Mouse (Mus musculus): Measurements from ENCODE around the gene Rxrg. TPM values are rescaled to one million over a fixed set of nuclear protein-coding genes. Genes with fewer than 3 reads are reported as not detected.

Rxrg gene
- total RNA-seq, 2 experiments from 2014 or later = 58.4 to 59.6 TPM

DNA sequence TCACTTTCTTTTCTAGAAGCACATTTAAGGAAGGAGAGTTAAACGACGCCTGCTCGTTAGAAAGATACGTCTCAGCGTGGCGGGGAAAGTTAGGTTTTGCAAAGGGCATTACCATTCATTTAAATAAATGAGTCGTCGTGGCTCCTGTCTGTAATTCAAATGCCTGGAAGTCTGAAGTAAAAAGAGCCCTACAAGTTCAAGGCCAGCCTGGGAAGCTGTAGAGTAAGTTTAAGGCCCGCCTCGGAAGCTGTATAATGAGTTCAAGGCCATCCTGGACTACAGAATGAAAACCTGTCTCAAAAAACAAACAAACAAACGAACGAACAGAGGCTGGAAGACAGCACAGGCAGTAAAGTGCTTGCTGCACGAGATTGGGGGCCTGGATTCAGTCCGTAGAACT lies 18.9 kb downstream of the Rxrg start:
- H3K4me3 ChIP-seq = no peak overlapping the region
- TF ChIP-seq CTCF (IDR thresholded peaks at IDR 0.05) = no peak
- no peak for DNase-seq
- H3K27ac ChIP-seq = peak overlapping the region; percentile 97
- intact Hi-C loops (cut with DNase I) = no loop called here

DNA sequence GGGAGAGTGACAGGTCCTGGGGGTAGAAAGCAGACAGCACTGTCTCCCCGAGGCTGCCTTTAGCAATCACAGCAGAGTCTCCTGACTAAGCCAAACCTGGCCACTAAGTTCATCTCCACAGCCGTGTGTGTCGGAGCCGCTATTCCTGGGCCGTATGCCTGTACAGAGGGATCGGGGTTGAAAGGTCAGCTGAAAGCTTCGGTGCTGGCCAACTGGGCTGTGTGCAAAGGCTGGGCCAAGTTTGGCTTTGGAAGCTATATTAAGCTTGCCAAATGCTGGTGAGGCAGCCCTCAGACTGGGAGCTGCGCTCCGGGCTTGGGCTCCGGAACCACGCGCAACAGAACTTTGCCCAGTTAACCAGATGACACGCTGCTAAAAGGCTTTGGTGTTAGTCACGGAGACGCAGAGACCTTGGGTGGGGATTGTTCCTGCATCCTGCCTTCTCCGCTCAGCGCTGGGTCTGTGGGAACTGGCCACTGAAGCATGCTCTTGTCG lies 19.9 kb downstream of the Rxrg start:
- intact Hi-C loops (cut with DNase I) = no loop called here

DNA sequence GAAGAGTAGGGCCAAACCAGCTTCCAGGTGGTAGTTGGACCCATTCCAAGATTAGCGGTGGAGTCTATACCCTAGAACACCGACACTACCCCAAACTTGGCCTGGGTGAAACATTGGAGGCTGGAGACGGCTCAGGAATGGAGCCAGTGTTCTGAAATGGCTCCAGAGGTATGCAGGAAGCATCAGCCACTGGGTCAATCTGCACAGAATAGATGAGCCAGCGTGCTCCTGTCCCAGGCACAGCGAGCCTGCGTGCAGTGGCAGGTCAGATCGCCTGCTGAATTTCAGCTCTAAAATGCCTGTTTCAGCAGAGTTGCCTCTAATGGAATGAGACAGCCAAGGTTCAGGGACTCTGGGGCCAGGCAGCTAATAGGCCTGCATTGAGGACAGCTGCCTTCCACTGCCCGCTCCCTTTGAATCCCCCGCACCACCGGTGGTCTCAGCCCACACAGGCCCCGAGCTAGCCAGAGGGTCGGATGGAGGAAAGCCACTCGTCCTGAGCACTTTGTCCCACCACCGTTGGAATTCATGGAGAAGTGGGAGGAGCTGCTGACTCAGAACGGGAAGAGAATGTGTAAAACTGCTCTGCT lies 22.1 kb downstream of the Rxrg start:
- peak overlapping the region; percentile 97 for H3K27ac ChIP-seq
- peak overlapping the region; percentile 52 for H3K4me3 ChIP-seq
- intact Hi-C loops (cut with DNase I) = no loop called here
- no peak for TF ChIP-seq CTCF (IDR thresholded peaks at IDR 0.05)
- peak; percentile 62 for DNase-seq

More for the DNA sequence above, 19.9 kb downstream of the Rxrg start:
- TF ChIP-seq CTCF (IDR thresholded peaks at IDR 0.05) = peak; percentile 53
- DNase-seq = peak; percentile 90
- H3K4me3 ChIP-seq = peak overlapping the region; percentile 75
- peak overlapping the region; percentile 97 for H3K27ac ChIP-seq

DNA sequence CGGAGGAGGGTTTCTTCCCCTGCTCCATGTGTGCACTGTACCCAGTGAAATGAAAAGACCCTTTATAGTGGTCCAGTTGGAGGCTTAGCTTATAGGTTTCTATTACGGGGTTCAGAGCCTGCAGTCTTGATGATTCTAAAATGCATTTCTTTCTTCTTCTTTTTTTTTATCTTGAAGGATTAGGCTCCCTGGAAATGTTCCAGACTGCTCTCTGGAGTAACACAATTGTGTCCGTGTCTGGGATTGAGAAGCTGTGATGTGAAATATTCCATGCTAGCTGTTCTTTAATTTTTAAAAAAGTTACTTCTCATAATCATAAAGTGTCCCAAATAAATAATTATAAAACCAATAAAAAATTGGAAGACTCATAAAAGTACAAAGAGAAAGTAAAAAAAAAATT lies 26.9 kb downstream of the Rxrg start:
- TF ChIP-seq CTCF (IDR thresholded peaks at IDR 0.05) = no peak
- DNase-seq = no peak
- H3K4me3 ChIP-seq = no peak overlapping the region
- intact Hi-C loops (cut with DNase I) = no loop called here
- H3K27ac ChIP-seq = no peak overlapping the region

DNA sequence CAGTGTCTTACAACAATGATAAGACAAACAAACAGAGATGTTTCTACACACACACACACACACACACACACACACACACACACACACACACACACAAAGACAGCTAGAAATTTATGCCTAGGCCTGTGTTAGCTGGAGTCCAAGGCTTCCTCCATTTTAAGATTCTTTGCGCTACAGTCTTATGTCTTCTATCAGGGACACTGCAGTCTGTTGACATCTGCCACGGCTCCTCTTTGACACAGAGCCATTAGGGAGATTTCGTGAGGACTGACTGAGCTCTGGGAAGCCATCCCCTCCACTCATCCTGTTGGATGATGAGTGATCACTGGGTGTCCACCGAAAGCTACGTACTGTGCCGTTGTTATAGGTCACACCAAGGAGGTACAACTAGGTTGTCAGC lies 33.6 kb downstream of the Rxrg start:
- DNase-seq = no peak
- no peak overlapping the region for H3K4me3 ChIP-seq
- TF ChIP-seq CTCF (IDR thresholded peaks at IDR 0.05) = no peak
- intact Hi-C loops (cut with DNase I) = no loop called here
- H3K27ac ChIP-seq = no peak overlapping the region

DNA sequence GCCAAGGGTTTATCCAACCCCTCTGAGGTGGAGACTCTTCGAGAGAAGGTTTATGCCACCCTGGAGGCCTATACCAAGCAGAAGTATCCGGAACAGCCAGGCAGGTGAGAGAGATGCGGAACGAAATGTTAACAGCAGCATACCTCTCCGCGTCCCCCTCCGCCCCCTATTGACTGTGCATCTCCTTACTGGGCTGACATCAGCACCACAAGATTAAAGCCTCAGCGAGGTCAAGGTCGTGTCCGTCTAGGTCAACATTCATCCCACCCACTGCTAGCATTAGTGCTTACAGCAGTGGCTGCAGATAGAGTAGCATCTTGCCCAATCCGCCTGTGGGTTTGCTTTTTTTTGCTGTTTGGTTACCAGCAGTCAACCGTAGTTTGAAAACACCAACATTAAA lies 37.5 kb downstream of the Rxrg start:
- no peak for TF ChIP-seq CTCF (IDR thresholded peaks at IDR 0.05)
- no peak for DNase-seq
- Histone ChIP-seq H3K4me3 (no peak overlapping the region), H3K27ac (no peak overlapping the region)
- intact Hi-C loops (cut with DNase I) = no loop called here

DNA sequence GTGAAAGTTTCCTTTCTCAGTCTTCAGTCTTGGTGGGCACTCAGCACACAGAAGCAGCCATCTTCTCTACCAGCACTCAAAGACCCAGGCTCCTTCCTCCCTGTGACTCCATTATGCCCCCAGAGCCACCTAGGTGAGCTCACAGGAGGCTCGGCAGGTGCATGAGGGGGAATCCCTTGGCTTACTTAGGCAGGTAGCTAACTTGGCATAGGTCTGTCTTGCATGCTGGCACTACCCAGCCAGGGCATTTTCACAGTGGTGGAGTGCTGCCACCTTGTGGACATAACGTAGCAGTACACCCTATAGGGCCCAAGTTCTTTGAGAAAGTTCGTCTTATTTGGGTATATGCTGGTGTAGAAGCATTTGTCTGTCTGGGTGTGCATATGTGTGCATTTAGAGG lies 38.8 kb downstream of the Rxrg start:
- intact Hi-C loops (cut with DNase I) = loop anchor here (1.0 kb wide), 1 partner anchor 222 kb away; no protein-coding TSS in a partner anchor
- TF ChIP-seq CTCF (IDR thresholded peaks at IDR 0.05) = peak; percentile 96
- peak; percentile 69 for DNase-seq
- no peak overlapping the region for H3K27ac ChIP-seq
- H3K4me3 ChIP-seq = no peak overlapping the region

DNA sequence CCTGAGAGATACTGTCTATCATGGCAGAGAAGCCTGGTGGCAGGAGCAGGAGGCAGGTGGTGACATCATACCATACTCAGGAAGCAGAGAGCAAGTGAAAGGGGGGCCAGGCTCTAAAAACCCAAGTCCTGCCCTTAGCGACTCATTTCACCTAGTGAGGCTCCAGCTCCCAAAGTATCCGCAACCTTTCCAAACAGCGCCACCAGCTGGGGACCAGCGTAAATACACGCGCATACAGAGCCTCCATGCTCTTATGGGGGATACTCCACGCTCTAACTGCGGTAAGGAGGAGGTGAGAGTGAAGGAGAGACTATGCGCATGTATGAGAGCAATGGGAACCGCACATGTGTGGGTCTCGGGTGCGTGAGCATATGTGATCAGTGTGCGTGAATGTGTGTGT lies 39.9 kb downstream of the Rxrg start:
- peak; percentile 61 for DNase-seq
- peak; percentile 63 for TF ChIP-seq CTCF (IDR thresholded peaks at IDR 0.05)
- intact Hi-C loops (cut with DNase I) = no loop called here

DNA sequence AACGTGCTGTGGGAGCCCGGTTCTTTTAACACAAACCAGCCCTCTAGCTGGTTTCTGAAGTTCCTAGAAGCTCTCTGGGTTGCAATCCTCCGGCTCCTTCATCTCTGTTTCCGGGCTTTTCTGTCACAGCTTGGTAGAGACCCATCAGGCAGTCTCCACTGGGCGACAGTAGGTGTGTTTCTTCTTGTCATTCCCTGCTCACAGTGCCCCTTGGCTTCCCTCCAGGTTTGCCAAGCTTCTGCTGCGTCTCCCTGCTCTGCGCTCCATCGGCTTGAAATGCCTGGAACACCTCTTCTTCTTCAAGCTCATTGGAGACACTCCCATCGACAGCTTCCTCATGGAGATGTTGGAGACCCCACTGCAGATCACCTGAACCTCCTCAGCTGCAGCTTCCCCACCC lies 40.7 kb downstream of the Rxrg start:
- Histone ChIP-seq H3K27ac (no peak overlapping the region), H3K4me3 (no peak overlapping the region)
- TF ChIP-seq CTCF (IDR thresholded peaks at IDR 0.05) = no peak
- no peak for DNase-seq
- intact Hi-C loops (cut with DNase I) = no loop called here

More for the DNA sequence above, 39.9 kb downstream of the Rxrg start:
- no peak overlapping the region for H3K4me3 ChIP-seq
- H3K27ac ChIP-seq = no peak overlapping the region

DNA sequence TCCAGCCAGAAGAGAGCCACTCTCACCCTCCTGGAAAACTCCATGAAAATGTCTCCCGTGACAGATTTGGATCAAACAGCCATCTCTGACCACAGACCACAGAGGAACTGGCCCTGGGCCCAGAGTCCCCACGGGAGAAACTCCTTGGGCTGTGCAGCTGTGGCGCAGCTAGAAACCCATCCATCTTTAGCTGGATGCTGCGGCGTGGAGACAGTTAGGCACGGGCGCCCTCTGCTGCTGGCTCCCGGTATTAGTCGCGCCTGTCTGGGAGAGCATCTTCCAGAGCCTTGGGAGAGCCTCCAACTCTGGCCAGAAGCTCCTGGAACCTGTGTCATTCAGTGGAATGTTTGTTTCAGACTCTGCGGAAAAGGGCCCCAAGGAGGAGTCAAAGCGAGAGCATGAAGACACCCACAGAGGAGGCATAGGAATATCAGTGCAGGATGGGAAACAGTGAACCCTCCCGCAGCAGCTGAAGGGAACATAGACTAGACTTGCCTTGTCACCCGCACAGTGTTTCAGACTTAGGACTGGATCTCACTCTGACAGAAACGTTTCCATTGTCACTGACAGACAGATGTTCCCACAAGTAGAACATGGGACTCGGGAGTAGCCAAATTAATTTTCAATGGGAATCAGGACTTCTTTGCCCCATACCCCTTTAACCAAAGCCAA lies 46.8 kb downstream of the Rxrg start:
- no peak overlapping the region for H3K4me3 ChIP-seq
- intact Hi-C loops (cut with DNase I) = loop anchor here (1.0 kb wide), 1 partner anchor 230 kb away; no protein-coding TSS in a partner anchor
- no peak overlapping the region for H3K27ac ChIP-seq
- peak; percentile 97 for TF ChIP-seq CTCF (IDR thresholded peaks at IDR 0.05)
- DNase-seq = peak; percentile 94

DNA sequence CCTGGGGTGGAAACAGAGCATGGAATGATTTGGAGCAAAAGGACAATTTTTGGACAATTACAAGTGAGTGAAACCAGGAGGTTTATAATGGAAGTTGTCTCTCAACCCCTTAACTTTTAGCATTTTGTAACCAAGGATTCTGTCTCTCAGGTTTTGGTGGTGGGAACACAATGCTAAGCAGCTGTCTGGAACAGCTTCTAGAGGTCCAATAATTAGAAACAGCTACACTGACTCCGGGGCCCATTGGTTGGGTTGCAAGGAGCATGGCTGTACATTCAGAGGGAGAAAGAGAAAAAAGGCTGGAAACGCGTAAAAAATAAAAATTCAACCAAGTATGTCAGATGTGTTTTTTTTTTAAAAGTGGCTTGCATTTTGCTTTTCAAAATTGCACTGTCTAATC lies 50.5 kb downstream of the Rxrg start:
- intact Hi-C loops (cut with DNase I) = no loop called here
- H3K4me3 ChIP-seq = no peak overlapping the region
- TF ChIP-seq CTCF (IDR thresholded peaks at IDR 0.05) = no peak

DNA sequence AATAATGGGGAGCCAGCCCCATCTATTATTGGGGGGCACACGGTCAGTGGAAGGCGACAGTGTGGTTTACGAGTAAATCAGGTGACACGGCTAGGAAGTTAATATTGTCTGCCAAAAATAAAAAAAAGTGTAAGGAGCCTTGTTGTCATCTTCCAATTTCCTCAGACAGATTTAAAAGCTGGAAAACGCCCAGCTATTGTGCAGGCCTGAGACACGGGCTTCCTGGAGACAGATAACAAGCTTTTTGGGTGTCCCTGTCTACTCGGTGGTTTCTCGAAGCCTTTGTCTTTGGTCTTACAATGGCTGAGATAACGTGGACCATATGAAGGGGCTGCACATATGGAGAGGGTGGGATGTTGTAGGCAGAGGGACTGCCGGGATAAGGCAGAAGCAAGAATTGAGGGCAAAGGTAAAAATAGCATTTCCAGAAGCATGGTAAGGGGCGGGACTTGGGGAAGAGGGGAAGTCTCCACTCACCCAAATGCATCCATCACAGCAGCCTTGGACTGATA lies 51.0 kb downstream of the Rxrg start:
- intact Hi-C loops (cut with DNase I) = no loop called here
- no peak for DNase-seq
- Histone ChIP-seq H3K4me3 (no peak overlapping the region), H3K27ac (peak overlapping the region; percentile 24; the same call in 1 of the 2 replicates)
- TF ChIP-seq CTCF (IDR thresholded peaks at IDR 0.05) = no peak

More for the DNA sequence above, 50.5 kb downstream of the Rxrg start:
- no peak for DNase-seq
- peak overlapping the region; percentile 24; the same call in 1 of the 2 replicates for H3K27ac ChIP-seq

DNA sequence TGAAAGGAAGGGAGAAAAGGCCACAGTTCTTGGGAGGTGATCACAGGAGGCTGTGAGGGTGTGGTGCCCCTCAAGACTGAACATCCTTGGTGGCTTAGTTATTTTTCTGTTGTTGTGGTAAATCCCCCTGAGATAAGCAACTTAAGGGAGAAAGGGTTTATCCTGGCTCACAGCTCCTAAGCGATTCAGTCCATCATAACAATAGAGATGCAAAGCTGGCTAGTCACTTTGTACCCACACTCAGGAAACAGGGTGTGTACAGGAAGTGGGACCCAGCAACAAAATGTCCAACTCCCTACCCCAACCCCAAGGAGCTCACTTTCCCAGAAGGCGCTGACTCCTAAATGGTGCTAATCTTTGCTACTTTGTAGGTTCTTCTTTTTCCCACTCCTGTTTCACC lies 54.2 kb downstream of the Rxrg start:
- Histone ChIP-seq H3K4me3 (no peak overlapping the region), H3K27ac (no peak overlapping the region)
- no peak for TF ChIP-seq CTCF (IDR thresholded peaks at IDR 0.05)
- intact Hi-C loops (cut with DNase I) = no loop called here
- DNase-seq = no peak

Data from gastrocnemius, adult 2 months (tissue).